Mouse (Mus musculus) kidney, postnatal 25 days (tissue): ENCODE measurements around the gene Ankrd34c.
A peak's percentile ranks its signal among the peaks of the same experiment; 100 is the strongest.

Experiments used
- DNase-seq, 2 experiments: peaks; one replicate each; pipeline ENCODE4 v3.0.0; 2021; ENCODE audit warnings: mixed read lengths in 2 of 2

The Ankrd34c gene

DNA sequence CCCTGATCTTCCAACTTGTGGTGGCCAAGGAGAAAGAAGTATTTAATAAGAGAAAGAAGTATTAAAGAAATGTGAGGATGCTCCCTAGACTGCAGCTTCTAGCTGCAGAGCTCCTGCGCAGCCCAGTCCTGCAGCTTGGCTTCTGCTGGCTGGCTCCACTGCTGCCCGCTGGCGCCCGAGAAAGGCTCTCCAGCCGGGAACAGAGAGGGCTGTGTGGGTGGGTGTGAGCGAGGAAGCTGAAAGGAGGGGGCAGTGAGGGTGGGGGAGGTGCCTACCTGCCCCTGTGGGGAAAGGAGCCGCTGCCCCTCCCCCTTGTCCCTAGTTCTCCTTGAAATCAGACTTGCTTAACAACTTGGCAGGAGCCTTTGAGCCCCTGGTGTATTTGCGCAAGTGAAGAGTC is at the start of gene Ankrd34c:
Gene Ankrd34c (minus strand): TSS at position 181 of the 400 bp plus-strand sequence.
- peak in 1 of 2 experiments; percentile 28 for DNase-seq

GRCm38 (mm10) chr9:89787532-89787931 is 49.3 kb upstream of the Ankrd34c start:
- no peak for DNase-seq

- no peak for DNase-seq
Measured at GRCm38 (mm10) chr9:89781395-89781927, 43.2 kb upstream of the Ankrd34c start.

GRCm38 (mm10) chr9:89779237-89779636 is 41.0 kb upstream of the Ankrd34c start:
- DNase-seq = no peak

DNA sequence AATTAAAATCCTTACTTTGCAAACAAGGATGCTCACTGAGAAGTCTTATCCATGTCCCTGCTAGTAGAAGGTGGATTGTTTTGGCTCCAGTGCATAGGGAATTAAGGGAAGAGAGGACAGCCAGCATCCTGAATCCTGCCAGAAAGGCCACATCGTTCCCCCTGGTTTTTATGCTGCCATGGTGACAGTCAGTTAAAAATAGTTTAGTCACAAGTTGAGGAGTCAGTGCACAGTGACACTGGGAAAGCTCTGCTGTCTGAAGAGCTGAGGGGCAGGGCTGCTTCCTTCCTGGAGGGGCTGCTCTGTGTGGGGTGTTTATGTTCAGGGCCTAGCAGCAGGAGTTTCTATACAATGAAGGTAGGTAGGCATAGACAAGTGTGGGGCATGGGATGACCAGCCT is 32.9 kb upstream of the Ankrd34c start:
- no peak for DNase-seq

DNA sequence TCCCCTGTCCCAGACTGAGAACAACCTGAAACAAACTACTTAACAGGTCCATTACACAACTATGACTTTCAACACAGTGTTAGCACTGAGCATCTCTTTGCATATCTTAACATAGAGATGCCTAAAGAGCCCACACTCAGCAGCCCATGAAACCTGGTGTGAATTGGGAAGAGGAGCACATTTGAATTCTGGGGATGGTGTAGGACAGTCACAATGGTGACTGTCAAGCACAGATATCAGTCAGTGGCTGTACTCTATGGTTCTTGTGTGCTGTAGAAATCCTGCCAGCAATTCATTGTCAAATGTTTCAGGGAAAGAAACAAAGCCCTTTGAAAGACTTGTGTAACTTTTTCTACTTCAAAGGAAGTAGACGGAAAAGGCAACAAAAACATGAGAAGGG is 23.7 kb upstream of the Ankrd34c start:
- DNase-seq = no peak

- DNase-seq = no peak
Measured at GRCm38 (mm10) chr9:89758569-89758968, 20.3 kb upstream of the Ankrd34c start.

DNA sequence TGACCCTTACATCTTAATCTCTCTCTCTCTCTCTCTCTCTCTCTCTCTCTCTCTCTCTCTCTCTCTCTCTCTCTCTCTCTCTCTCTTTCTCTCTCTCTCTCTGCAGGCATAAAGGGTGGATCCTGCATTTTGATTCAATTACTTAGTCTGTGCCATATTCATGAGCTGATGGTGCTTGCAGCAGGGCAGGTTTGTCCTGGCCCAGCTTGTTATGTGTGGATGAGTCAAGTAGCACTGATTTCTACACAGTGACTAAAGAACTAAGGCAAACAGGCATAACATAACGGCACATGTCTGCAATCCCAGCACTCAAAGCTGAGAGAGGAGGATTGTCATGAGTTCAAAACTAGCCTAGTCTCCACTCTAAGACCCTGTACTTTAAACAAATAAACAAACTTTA is 19.9 kb upstream of the Ankrd34c start:
- no peak for DNase-seq

DNA sequence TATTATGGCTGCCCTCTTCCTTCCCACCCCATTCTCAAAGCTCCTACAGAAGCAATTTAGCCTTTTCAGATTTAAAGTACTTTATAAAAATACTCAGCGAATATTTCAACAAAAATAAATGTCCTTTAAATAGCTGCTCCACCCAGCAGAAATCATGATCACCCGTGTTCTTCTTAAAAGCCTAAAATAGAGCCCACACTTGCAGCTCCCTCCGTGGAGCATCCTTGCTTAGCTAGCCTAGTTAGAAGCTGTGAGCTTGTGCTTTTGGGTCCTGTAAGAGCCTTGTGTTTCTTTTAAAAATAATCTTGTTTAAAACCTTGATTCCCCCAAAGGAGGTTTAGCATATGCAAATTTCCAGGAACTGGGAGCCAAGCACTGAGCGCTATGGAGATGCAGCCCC is 19.3 kb upstream of the Ankrd34c start:
- DNase-seq = no peak

- DNase-seq = no peak
Measured at GRCm38 (mm10) chr9:89740041-89740440, 1.8 kb upstream of the Ankrd34c start.

DNA sequence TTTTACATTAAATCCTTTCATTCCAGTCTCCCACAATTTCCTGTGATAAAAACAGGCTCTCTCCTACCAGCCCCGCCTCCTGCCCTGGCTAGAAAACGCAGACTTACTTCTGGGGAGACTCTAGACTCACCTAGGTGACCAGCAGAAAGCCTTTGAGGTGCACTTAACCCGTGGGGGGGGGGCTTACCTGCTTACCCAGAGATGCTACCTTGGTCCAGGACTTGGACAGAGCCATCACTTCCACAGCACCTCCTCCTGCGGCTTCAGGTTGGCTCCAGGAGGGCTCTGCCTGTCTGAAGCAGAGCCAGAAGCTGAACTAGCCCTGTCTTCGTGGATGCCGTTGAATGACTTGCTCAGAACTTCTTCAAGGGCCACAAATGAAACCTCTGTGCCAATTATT is 387 bp downstream of the Ankrd34c start:
- DNase-seq = no peak

DNA sequence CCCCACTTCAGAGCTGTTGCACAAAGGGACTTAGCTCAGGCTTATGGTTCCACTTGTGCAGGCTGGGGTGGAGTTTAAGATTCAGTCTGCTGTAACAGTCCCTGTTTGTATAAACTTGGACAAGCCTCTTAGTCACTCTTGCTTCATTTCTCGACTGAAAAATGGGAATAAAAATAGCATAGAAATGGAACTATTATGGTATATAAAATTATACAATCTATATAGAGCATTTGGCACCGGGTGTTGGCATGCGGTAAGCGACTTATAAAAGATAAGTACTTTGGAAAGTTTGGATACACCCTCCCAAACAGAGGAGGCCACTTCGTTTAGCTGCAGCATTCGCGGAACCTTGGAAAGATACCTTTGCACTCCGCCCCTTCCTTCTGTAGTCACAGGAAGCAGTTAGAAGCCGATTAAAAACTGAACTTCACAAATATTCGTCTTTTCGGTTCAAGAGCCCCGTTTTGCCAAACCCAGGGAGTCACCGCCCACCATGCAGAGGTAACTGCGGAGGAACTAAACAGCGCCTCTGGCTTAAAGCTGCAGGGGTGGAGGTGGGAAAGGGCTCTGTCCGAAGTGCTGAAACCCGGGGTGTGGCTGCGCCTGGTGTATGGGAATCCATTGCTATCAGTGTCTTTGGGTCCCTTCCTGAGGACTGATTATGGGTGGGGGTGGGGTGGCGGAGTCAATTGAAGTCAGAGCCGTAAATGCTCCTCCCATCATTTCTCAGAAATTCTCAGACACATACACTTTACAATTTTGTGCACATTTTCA is 1.2 kb downstream of the Ankrd34c start:
- peak in 1 of 2 experiments; percentile 25 for DNase-seq

- DNase-seq = peak in 1 of 2 experiments; percentile 6
Measured at GRCm38 (mm10) chr9:89706906-89707305, 31.4 kb downstream of the Ankrd34c start.

GRCm38 (mm10) chr9:89705197-89705533 is 33.1 kb downstream of the Ankrd34c start:
- no peak for DNase-seq

- DNase-seq = peak; percentile 88 to 94
Measured at GRCm38 (mm10) chr9:89704265-89705196, 33.7 kb downstream of the Ankrd34c start, which contains the start of gene Tmed3. Gene Tmed3 (minus strand): TSS chr9:89705068.

- DNase-seq = no peak
Measured at GRCm38 (mm10) chr9:89700910-89701457, 37.3 kb downstream of the Ankrd34c start.

- no peak for DNase-seq
Measured at GRCm38 (mm10) chr9:89695143-89695542, 43.1 kb downstream of the Ankrd34c start.

GRCm38 (mm10) chr9:89693670-89694069 is 44.6 kb downstream of the Ankrd34c start:
- no peak for DNase-seq

DNA sequence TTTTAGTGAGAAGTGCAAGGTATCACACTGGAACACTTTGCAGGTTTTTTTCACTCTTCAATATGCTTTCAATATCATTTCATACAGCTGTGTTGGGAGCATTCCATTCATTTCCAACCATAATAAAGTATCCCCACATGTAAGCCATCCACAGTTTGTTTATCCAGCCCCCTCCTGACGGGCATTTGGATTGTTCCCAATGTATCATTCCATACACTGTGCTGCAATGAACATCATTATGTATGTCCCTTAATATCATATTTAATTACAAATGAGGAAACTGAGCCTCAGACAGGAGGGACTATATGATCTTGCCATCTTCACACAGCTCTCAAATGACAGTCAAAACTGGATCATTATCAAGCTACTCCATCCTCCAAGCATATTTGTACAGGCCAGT is 49.1 kb downstream of the Ankrd34c start:
- no peak for DNase-seq

DNA sequence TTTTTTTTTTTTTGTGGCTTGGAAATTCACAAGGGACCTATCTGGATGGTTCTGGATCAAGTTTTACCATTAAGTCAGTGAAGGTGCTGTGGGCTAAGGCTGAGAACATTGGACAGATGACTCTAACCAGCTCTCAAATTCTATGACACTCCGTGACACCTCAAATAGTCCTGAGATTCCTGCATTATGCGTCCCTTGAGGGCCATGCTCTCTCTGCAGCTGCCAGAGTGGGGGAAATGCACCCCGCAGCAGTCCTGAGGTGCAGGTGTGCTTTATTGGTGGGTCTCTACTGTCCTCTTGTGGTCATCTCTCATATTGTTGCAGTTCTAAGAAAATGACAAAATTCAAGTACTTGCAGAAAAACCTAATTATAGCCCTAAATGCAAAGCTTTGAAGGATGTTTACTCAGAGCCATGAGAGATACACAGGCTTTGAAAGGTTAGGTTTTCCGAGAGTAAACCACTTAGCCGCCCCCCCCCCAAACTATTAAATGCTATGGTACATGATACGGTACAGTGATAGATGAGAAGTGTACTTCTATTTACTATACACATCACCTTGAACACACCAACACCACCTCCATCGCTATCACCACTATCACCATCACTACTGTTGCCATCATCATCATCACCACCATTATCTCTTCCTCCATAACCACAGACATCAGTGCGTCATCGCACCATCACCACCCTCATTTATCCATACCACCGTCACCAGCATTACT is 50.6 kb downstream of the Ankrd34c start:
- no peak for DNase-seq

DNA sequence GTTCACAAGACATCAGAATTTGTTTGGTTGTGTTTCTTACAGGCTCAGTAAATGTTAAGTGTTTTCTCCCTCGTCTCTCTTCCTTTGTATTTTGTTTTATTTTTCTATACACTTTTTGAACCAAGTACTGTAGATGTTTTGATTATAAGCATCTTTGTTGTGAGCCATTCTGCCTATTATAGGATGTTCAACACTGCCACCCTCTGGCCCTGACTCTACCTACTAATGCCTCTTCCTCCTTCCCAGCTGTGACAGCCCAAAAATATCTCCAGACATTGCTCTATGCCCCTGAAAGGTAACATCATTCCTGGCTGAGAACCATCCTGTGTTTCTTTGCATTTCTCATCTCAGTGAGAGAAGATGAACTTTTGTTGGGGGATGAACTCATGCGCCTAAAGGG is 52.0 kb downstream of the Ankrd34c start:
- DNase-seq = no peak

GRCm38 (mm10) chr9:89678974-89679373 is 59.3 kb downstream of the Ankrd34c start:
- peak in 1 of 2 experiments; percentile 7 for DNase-seq
